14 mouse cellular contexts compared by ENCODE assay signal in genomic region chr1:187346923-187347322, GRCm38 (mm10).
A peak's percentile ranks its signal among the peaks of the same experiment; 100 is the strongest.
DNase-seq lines count a peak whose midpoint lies in the region; ATAC-seq and TF ChIP-seq lines count a peak whose summit lies in the region.
"Had no signal": no experiment of that assay in that cellular context is flagged by ENCODE, and none has a peak within 500 bp of the region (broad histone marks: within the 10 kb centered on the region; RNA-seq: fewer than 3 reads in every experiment).

No protein-coding gene starts in this region.

- H3K4me3 ChIP-seq in spleen, adult 2 months (ENCODE audit: extremely low read depth, insufficient read depth, insufficient read length) = no peak overlapping the region
- H3K4me3 ChIP-seq: forebrain, embryonic 10.5 days; heart, embryonic 12.5 days; intestine, embryonic 15.5 days had no signal

- no peaks in the 10 kb centered on the region for H3K27me3 ChIP-seq in spleen, adult 2 months (ENCODE audit: control insufficient read depth, insufficient read depth, low read length)
- H3K27me3 ChIP-seq: heart, embryonic 12.5 days; intestine, embryonic 15.5 days had no signal

- H3K4me1 ChIP-seq in spleen, adult 2 months (ENCODE audit: control insufficient read depth, insufficient read depth, insufficient read length) = peaks cover 17% of the 10 kb centered on the region; the same call in 1 of the 2 replicates
- H3K4me1 ChIP-seq: intestine, embryonic 15.5 days had no signal

- H3K36me3 ChIP-seq in spleen, adult 2 months (ENCODE audit: control insufficient read depth, insufficient read depth, low read length) = 0 out of 2 replicates have a peak, but pooled peaks cover 1% of the 10 kb centered on the region
- H3K36me3 ChIP-seq: intestine, embryonic 15.5 days had no signal

- ATAC-seq in common myeloid progenitor, adult 5-6 weeks (replicated peaks; ENCODE audit: low read depth, poor library complexity, severe bottlenecking) = peak; percentile 54
- peak; percentile 43 for ATAC-seq in megakaryocyte progenitor cell, adult 5-6 weeks (replicated peaks; ENCODE audit: poor library complexity)
- ATAC-seq: intestine, embryonic 15.5 days had no signal

- H3K27ac ChIP-seq in spleen, adult 2 months (ENCODE audit: insufficient read depth, low read length) = peak overlapping the region; percentile 39
- H3K27ac ChIP-seq: forebrain, embryonic 10.5 days; intestine, embryonic 15.5 days had no signal

- no peak for TF ChIP-seq POLR2A in spleen, adult 2 months (IDR thresholded peaks at IDR 0.05; ENCODE audit: low read depth, low read length)

- WGBS in spleen, adult 2 months = 48% methylated on average over 11 of the region's 11 CpGs

- no peak for DNase-seq in spleen, adult 2 months (ENCODE audit: low read depth in 1 of 2, low spot score in 2 of 2)
- DNase-seq in spleen, postnatal 10 days (ENCODE audit: low spot score in 2 of 2) = no peak
- no peak for DNase-seq in lung, postnatal 14 days
- no peak for DNase-seq in natural killer cell, adult 2 months (ENCODE audit: low spot score in 2 of 2)
- no peak for DNase-seq in adrenal gland, postnatal 10 days
- no peak for DNase-seq in heart, postnatal 10 days
- DNase-seq: gastrocnemius, postnatal 36 days; right cerebral cortex, adult 18-20 months; spleen, adult 18-20 months had no signal

- intact Hi-C loops in heart, postnatal 10 days (cut with DNase I) = no loop called here

- TF ChIP-seq CTCF in spleen, adult 2 months (IDR thresholded peaks at IDR 0.05; ENCODE audit: extremely low read depth, insufficient read depth, insufficient read length, insufficient replicate concordance) = no peak
